Mouse (Mus musculus) olfactory bulb, adult 2 months (tissue): ENCODE results near the gene Hsd17b2.

Experiments
- CTCF ChIP-seq: fragments of 200-500 bp; IDR thresholded peaks from 2 replicates; pipeline ENCODE4 v1.5.1; 2012; ENCODE audit warnings: low read depth, mild to moderate bottlenecking, low read length, moderate library complexity; ENCODE audit not compliant: insufficient read depth
- POLR2A ChIP-seq: fragments of 200-500 bp; IDR thresholded peaks from 2 replicates; pipeline ENCODE4 v1.6.1; 2012; ENCODE audit warnings: mild to moderate bottlenecking, low read depth, low read length, moderate library complexity; ENCODE audit not compliant: insufficient read depth

DNA sequence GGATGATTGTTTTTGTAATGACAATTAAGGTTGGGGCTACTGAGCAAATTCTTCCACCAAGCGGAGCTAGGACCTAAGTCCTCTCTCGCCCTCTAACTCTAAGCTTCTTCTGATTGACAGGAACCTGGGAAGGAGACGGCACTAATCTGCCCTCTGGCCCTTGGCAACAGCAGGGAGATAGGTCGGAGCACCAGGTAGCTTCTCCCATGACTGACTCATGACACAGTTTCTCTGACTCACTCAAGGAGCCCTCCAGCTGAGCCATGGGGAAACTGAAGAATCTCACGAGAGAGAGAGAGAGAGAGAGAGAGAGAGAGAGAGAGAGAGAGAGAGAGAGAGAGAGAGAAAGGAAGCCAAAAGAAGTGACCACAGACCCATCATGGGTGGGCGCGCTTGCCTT lies 67.3 kb downstream of the Hsd17b2 start:
- TF ChIP-seq CTCF, result no peak
- TF ChIP-seq POLR2A, result no peak
